Mouse (Mus musculus) ES-Bruce4 (cell line): ENCODE results near the gene Slit1.

ENCODE experiments used
- CTCF ChIP-seq: IDR thresholded peaks from one replicate; pipeline ENCODE4 v1.8.1; 2011; ENCODE audit warnings: low read depth, low read length
- EP300 ChIP-seq: IDR thresholded peaks from 2 replicates; pipeline ENCODE4 v1.6.1; 2011; ENCODE audit warnings: low read depth, low read length; ENCODE audit not compliant: insufficient read depth

DNA sequence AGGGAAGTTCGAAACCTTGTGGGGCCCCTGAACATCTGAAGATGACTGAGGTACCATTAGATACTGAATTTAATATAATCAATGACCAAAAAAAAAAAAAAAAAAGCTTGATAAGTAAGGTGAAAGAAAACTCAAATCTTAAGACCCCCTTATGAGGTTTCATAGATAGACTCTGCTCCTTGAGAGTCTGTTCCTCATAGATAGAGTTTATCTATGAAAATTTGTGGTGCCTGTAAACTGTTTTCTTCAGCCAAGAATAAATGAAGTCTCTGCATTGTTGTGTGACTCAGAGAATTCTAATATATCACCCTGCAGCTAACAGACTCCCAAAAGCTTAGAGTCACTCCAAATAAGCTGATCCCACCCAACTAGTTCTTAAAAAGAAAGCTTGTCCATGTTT, 43.4 kb upstream of the Slit1 start:
- no peak for TF ChIP-seq CTCF
- no peak for TF ChIP-seq EP300
